Mouse (Mus musculus) neural tube, embryonic 11.5 days (tissue): ENCODE results near the gene Gpm6b. TPM values are rescaled to one million over a fixed set of nuclear protein-coding genes. Genes with fewer than 3 reads are reported as not detected.

ENCODE experiments used
- ATAC-seq: fragments of 200-750 bp; cut with Nextera tagmentation; 2 replicates; pipeline ENCODE4 v1.8.0; 2017; ENCODE audit warnings: moderate number of reproducible peaks, mild to moderate bottlenecking, moderate TSS enrichment, moderate library complexity; ENCODE audit not compliant: insufficient read depth, low FRiP score, low TSS enrichment
- DNase-seq: peaks from one replicate; pipeline ENCODE4 v3.0.0-alpha.2; 2015; ENCODE audit warnings: low spot score
- H3K27ac ChIP-seq: fragments of 300-500 bp; sonication (generic); 2 replicates; pipeline ENCODE4 v1.5.1; 2014; ENCODE audit warnings: low read depth, mild to moderate bottlenecking, low read length
- H3K27me3 ChIP-seq: fragments of 300-500 bp; sonication (generic); 2 replicates; pipeline ENCODE4 v1.6.1; 2014; ENCODE audit warnings: mild to moderate bottlenecking, low read length, mixed read lengths; ENCODE audit not compliant: control insufficient read depth, insufficient read depth
- H3K36me3 ChIP-seq: fragments of 300-500 bp; sonication (generic); 2 replicates; pipeline ENCODE4 v1.6.1; 2014; ENCODE audit warnings: mild to moderate bottlenecking, low read length, moderate library complexity, mixed read lengths; ENCODE audit not compliant: control insufficient read depth, insufficient read depth
- H3K4me1 ChIP-seq: fragments of 300-500 bp; sonication (generic); 2 replicates; pipeline ENCODE4 v1.6.1; 2014; ENCODE audit warnings: low read length, mixed read lengths; ENCODE audit not compliant: control insufficient read depth, insufficient read depth
- H3K4me2 ChIP-seq: fragments of 300-500 bp; sonication (generic); 2 replicates; pipeline ENCODE4 v1.6.1; 2014; ENCODE audit warnings: low read depth, mild to moderate bottlenecking, moderate library complexity
- H3K4me3 ChIP-seq: fragments of 300-500 bp; sonication (generic); 2 replicates; pipeline ENCODE4 v1.5.1; 2014; ENCODE audit warnings: low read depth, low read length
- H3K9ac ChIP-seq: fragments of 300-500 bp; sonication (generic); 2 replicates; pipeline ENCODE4 v1.6.1; 2014; ENCODE audit warnings: mild to moderate bottlenecking, low read length
- H3K9me3 ChIP-seq: fragments of 300-500 bp; sonication (generic); 2 replicates; pipeline ENCODE4 v1.6.1; 2016; ENCODE audit warnings: low read length; ENCODE audit not compliant: control insufficient read depth
- WGBS: fragments of 180-500 bp; shearing (Covaris S2); extraction: QIAGEN DNeasy Blood & Tissue Kit; methylation state at CpG from one replicate; pipeline ENCODE4 v1.1.7; 2014; 5-methylcytosine and 5-hydroxymethylcytosine counted together
- polyA plus RNA-seq: library from polyadenylated mRNA; unstranded; fragments of >200 nt; fragmentation: Nextera tagmentation; extraction: Ambion mirVana; gene quantifications from 2 replicates; pipeline ENCODE4 v1.2.1, GENCODE M21; 2014

Gene Gpm6b
- polyA plus RNA-seq, 1 experiment from 2014 or later = 112 TPM

DNA sequence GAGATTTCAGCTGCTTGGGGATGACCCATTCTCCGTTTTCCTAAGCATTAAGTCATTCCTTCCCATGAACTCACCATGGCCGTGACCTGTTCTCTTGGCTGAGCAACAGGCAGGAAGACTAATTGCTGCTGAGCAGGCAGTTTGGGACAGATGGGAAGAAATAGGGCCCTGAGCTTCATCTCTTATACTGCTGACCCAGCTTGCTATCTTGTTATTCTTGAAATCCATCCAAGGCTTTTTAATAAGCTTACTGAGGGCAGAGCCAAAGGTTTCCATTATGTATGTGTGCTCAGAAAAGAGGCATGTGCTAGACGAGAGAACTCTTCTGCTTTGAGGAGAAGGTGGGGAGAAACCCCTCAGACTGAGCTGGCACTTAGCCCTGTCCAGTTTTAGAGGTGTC is 146.2 kb downstream of the Gpm6b start:
- DNase-seq = no peak
- Histone ChIP-seq H3K27ac (no peak overlapping the region), H3K9me3 (no peaks in the 10 kb centered on the region), H3K27me3 (peaks cover 2% of the 10 kb centered on the region; the same call in 1 of the 2 replicates), H3K36me3 (no peaks in the 10 kb centered on the region), H3K4me1 (no peaks in the 10 kb centered on the region), H3K4me2 (no peak overlapping the region), H3K9ac (no peak overlapping the region), H3K4me3 (no peak overlapping the region)
- WGBS = 71% methylated on average over 3 of the region's 3 CpGs
- ATAC-seq = no peak

DNA sequence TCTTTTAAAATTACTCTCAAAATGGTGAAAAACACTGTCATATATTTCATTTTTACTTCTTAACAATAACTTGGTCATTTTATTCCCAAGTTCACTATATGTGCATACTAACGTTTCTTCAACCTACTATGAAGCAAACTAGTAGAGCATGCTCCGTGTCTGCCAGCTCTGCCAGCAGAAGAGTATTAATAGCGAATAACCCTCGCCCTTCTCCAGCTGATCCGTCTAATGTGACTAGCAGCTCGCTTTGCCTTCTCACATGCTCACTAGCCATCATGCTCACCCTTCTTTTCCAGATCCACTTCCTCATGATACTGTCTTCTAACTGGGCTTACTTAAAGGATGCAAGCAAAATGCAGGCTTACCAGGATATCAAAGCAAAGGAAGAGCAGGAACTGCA is 147.9 kb downstream of the Gpm6b start:
- WGBS = 91% methylated on average over 6 of the region's 6 CpGs
- H3K4me3 ChIP-seq = no peak overlapping the region
- H3K4me1 ChIP-seq = no peaks in the 10 kb centered on the region
- no peak for ATAC-seq
- peaks cover 2% of the 10 kb centered on the region; the same call in 1 of the 2 replicates for H3K27me3 ChIP-seq
- no peak overlapping the region for H3K27ac ChIP-seq
- no peaks in the 10 kb centered on the region for H3K9me3 ChIP-seq
- H3K9ac ChIP-seq = no peak overlapping the region
- no peak for DNase-seq
- H3K36me3 ChIP-seq = no peaks in the 10 kb centered on the region
- no peak overlapping the region for H3K4me2 ChIP-seq

DNA sequence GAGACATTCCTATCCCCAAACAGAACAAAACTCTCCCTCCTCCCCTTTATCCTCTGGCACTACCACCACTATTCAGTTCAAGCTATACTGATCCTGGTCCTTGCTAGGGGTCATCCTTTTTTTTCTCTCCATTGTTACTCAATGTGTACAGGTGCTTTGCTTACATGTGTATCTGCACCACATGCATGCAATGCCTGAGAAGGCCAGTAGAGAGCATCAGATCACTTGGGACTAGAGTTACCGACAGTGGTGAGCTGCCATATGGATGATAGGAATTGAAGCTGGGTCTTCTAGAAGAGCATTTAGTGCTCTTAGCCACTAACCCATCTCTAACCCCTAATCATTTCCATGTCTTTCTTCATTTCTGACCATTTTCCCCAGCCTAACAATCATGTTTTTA is 155.0 kb downstream of the Gpm6b start:
- H3K9me3 ChIP-seq = no peaks in the 10 kb centered on the region
- DNase-seq = no peak
- H3K27me3 ChIP-seq = peaks cover 2% of the 10 kb centered on the region; the same call in 1 of the 2 replicates
- no peak for ATAC-seq
- 84% methylated on average over 1 of the region's 1 CpGs for WGBS
- no peak overlapping the region for H3K9ac ChIP-seq
- no peaks in the 10 kb centered on the region for H3K4me1 ChIP-seq
- no peak overlapping the region for H3K27ac ChIP-seq
- no peak overlapping the region for H3K4me3 ChIP-seq
- H3K36me3 ChIP-seq = no peaks in the 10 kb centered on the region
- no peak overlapping the region for H3K4me2 ChIP-seq

DNA sequence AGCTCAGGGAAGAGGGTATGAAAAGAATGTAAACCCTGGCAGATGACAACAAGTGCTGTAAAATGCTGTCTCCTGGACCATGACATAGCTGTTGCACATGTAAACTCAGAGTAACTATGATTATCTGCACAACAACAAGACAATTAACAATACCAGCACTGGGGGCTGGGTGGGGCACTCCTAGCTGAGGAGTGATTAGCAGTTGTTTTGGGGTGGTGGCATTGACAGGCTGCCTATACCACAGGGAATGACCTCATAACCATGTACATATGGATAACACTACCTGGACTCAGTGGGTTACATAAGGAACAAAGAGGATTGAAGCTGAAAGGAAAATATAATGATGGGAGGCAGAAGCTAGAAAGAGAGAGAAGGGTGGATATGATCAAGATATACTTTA is 169.2 kb downstream of the Gpm6b start:
- no peak overlapping the region for H3K4me2 ChIP-seq
- no peaks in the 10 kb centered on the region for H3K4me1 ChIP-seq
- no peak overlapping the region for H3K27ac ChIP-seq
- 0 out of 2 replicates have a peak, but pooled peaks cover 2% of the 10 kb centered on the region for H3K27me3 ChIP-seq
- DNase-seq = no peak
- H3K4me3 ChIP-seq = no peak overlapping the region
- no peak overlapping the region for H3K9ac ChIP-seq
- H3K36me3 ChIP-seq = no peaks in the 10 kb centered on the region
- no peaks in the 10 kb centered on the region for H3K9me3 ChIP-seq
- ATAC-seq = no peak

DNA sequence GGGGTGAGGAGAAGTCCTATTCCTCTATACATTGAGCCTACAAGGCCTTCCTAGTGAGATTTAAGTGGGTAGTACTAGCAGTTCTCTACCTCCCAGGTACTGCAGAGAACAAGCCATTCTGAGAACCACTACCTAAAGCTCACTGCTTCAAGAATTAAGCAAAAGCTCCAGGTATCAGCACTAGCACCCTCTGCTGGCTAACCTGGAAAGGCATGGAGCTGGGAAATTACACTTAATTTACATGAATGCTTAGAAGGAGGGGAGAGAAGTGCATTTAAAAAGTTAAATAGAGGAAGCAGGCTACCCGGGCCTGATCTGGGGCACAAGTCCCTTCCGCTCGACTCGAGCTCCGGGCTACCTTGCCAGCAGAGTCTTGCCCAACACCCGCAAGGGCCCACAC is 177.5 kb downstream of the Gpm6b start:
- Histone ChIP-seq H3K4me3 (no peak overlapping the region), H3K4me1 (no peaks in the 10 kb centered on the region), H3K36me3 (no peaks in the 10 kb centered on the region), H3K4me2 (no peak overlapping the region), H3K27me3 (no peaks in the 10 kb centered on the region), H3K9ac (no peak overlapping the region), H3K9me3 (no peaks in the 10 kb centered on the region), H3K27ac (no peak overlapping the region)
- ATAC-seq (no peak), DNase-seq (peak; percentile 14)
- WGBS = 87% methylated on average over 4 of the region's 6 CpGs

DNA sequence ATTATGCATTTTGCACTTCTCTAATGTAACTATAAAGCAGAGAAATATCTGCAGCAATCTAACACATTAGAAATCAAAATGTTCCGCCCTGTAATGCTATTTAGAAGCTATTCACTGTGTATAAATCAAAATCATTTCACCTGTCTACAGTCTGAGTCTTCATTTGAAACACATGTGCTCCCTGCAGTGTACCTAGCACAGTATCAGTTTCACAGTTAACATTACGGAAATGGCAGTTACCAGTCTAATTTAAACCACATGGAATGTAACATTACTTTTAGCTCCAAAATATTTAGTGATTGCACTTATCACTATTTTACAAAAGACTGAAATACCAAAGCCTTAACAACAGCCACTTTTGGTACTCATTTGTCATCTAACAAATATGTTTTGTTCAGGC is 196.1 kb downstream of the Gpm6b start:
- H3K9me3 ChIP-seq = no peaks in the 10 kb centered on the region
- DNase-seq = no peak
- no peak for ATAC-seq
- WGBS = 81% methylated on average over 2 of the region's 2 CpGs
- no peak overlapping the region for H3K27ac ChIP-seq
- H3K36me3 ChIP-seq = no peaks in the 10 kb centered on the region
- no peak overlapping the region for H3K4me2 ChIP-seq
- H3K4me1 ChIP-seq = no peaks in the 10 kb centered on the region
- H3K4me3 ChIP-seq = no peak overlapping the region
- no peaks in the 10 kb centered on the region for H3K27me3 ChIP-seq
- no peak overlapping the region for H3K9ac ChIP-seq

Other genes starting within 250 kb of the Gpm6b start
- gene Gemin8, start 68.5 kb upstream of the Gpm6b start, polyA plus RNA-seq = 15.0 and 15.4 TPM in 2 replicates
- gene Trappc2, start 201.7 kb downstream of the Gpm6b start, polyA plus RNA-seq = 37.4 and 46.7 TPM in 2 replicates
- gene Ofd1, start 201.8 kb downstream of the Gpm6b start, polyA plus RNA-seq = 9.2 and 9.8 TPM in 2 replicates
- 48.1 and 52.7 TPM in 2 replicates for gene Rab9, start 241.0 kb downstream of the Gpm6b start, polyA plus RNA-seq